Mouse (Mus musculus): ENCODE data around the gene Rala.

DNA sequence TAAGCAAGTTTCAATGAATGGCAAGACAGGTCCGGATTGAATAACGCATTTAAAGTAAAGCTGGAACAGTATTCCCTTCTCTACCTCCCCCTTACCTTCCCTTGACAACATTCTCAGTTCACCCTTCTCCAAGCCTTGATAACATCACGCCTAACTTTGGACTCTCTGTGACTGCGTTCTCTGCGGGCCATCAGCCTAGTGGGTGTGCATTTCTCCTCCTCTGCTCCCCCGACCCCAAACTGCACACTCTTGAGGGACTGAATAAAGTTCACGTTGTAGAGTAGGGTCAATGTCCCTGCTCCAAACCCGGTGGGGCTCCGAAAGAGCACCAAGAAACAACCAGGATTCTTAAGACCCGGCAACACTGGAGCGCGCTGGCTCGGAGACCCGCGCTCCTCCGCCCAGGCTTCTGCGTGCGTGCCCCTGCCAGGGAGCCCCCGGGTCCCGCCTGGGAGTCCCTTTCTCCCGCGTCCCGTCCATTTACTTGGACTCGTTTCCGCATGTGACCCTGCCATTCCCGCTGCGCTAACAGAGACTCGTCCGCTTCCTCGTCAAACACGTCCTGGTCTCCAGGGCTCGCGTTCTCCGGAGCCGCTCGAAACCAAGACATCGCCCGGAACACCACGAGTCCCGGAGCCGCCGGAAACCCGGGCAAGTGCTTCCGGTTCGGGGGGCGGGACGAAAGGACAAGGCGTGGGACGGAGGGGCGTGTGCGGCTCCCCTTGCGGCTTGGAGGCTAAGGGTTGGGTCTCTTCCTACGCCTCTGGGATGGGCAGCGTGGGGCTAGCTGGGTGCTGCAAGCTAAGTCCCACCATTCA is 48.9 kb upstream of the Rala start, which contains the start of gene Yae1d1:
- TF ChIP-seq MAFK (IDR thresholded peaks at IDR 0.05; ENCODE audit: insufficient read depth, low read depth, low read length) (no peak), CHD2 (IDR thresholded peaks at IDR 0.05; ENCODE audit: low read depth, low read length) (peak; percentile 75), HCFC1 (IDR thresholded peaks at IDR 0.05; ENCODE audit: borderline replicate concordance, insufficient read depth, low read length) (peak; percentile 80), ZC3H11A (IDR thresholded peaks at IDR 0.05; ENCODE audit: borderline replicate concordance, low read depth, low read length) (no peak), ZNF384 (IDR thresholded peaks at IDR 0.05; ENCODE audit: low read depth, low read length) (no peak)

Measured in ES-E14 (cell line).